Mouse (Mus musculus): Measurements from ENCODE around the gene Rint1. TPM values are rescaled to one million over a fixed set of nuclear protein-coding genes. Genes with fewer than 3 reads are reported as not detected.

Gene Rint1
- total and polyA plus RNA-seq, 3 experiments = 42.5 to 419 (median 48.8) TPM

GRCm38 (mm10) chr5:23864054-23864965 lies 76.8 kb downstream of the Rint1 start:
- Histone ChIP-seq H3K27me3 (ENCODE audit: control insufficient read depth in 1 of 2, insufficient read depth in 2 of 2, low read length in 2 of 2) (no peaks in the 10 kb centered on the region), H3K79me2 (ENCODE audit: control insufficient read depth, insufficient read depth, low read length, poor library complexity) (no peaks in the 10 kb centered on the region), H3K9ac (ENCODE audit: control insufficient read depth, low read depth, low read length, poor library complexity, severe bottlenecking) (no peak overlapping the region), H3K4me1 (ENCODE audit: control insufficient read depth in 1 of 2, insufficient read depth in 2 of 2, low read length in 2 of 2) (no peaks in the 10 kb centered on the region), H3K27ac (ENCODE audit: control insufficient read depth, low read depth, low read length) (no peak overlapping the region), H3K9me3 (replicated peaks; ENCODE audit: insufficient read depth, low read length) (no peaks in the 10 kb centered on the region), H3K4me3 (ENCODE audit: control insufficient read depth in 1 of 2, insufficient read depth in 1 of 2, low read depth in 2 of 2, low read length in 2 of 2) (no peak overlapping the region), H3K36me3 (ENCODE audit: control insufficient read depth in 1 of 2, insufficient read depth in 2 of 2, low read length in 2 of 2) (no peaks in the 10 kb centered on the region)
- peak; percentile 13 for DNase-seq (ENCODE audit: low read depth, low spot score)
- TF ChIP-seq POLR2A (IDR thresholded peaks at IDR 0.05; ENCODE audit: control insufficient read depth in 1 of 2, insufficient read depth in 1 of 2, low read depth in 1 of 2, low read length in 2 of 2, poor library complexity in 1 of 2) = no peak
- TF ChIP-seq GABPA (IDR thresholded peaks at IDR 0.05; ENCODE audit: low read depth, low read length) = no peak
- TF ChIP-seq ZC3H11A (IDR thresholded peaks at IDR 0.05; ENCODE audit: low read depth, low read length) = no peak
- no peak for TF ChIP-seq ZKSCAN1 (IDR thresholded peaks at IDR 0.05; ENCODE audit: low read depth, low read length)
- no peak for TF ChIP-seq POLR2AphosphoS5 (IDR thresholded peaks at IDR 0.05; ENCODE audit: borderline replicate concordance, low read depth, low read length)
- TF ChIP-seq E2F4 (IDR thresholded peaks at IDR 0.05; ENCODE audit: borderline replicate concordance, low read depth, low read length) = no peak
- no peak for TF ChIP-seq SIN3A (IDR thresholded peaks at IDR 0.05; ENCODE audit: low read length)
- no peak for TF ChIP-seq TBP (IDR thresholded peaks at IDR 0.05; ENCODE audit: low read depth, low read length)

GRCm38 (mm10) chr5:23865941-23866340 lies 78.4 kb downstream of the Rint1 start:
- H3K27me3 ChIP-seq (ENCODE audit: control insufficient read depth in 1 of 2, insufficient read depth in 2 of 2, low read length in 2 of 2) = peaks cover 0 to under 1% of the 10 kb centered on the region in 2 experiments; a peak in 2 of 4 replicates
- H3K27ac ChIP-seq (ENCODE audit: control insufficient read depth, low read depth, low read length) = no peak overlapping the region
- DNase-seq (ENCODE audit: low read depth, low spot score) = no peak
- no peaks in the 10 kb centered on the region for H3K4me1 ChIP-seq (ENCODE audit: control insufficient read depth in 1 of 2, insufficient read depth in 2 of 2, low read length in 2 of 2)
- no peaks in the 10 kb centered on the region for H3K79me2 ChIP-seq (ENCODE audit: control insufficient read depth, insufficient read depth, low read length, poor library complexity)
- H3K36me3 ChIP-seq (ENCODE audit: control insufficient read depth in 1 of 2, insufficient read depth in 2 of 2, low read length in 2 of 2) = no peaks in the 10 kb centered on the region
- H3K9ac ChIP-seq (ENCODE audit: control insufficient read depth, low read depth, low read length, poor library complexity, severe bottlenecking) = no peak overlapping the region
- no peak overlapping the region for H3K4me3 ChIP-seq (ENCODE audit: control insufficient read depth in 1 of 2, insufficient read depth in 1 of 2, low read depth in 2 of 2, low read length in 2 of 2)
- H3K9me3 ChIP-seq (replicated peaks; ENCODE audit: insufficient read depth, low read length) = no peaks in the 10 kb centered on the region
- no peak for TF ChIP-seq GABPA (IDR thresholded peaks at IDR 0.05; ENCODE audit: low read depth, low read length)
- TF ChIP-seq USF1 (IDR thresholded peaks at IDR 0.05; ENCODE audit: low read depth, low read length) = no peak
- TF ChIP-seq ELF1 (IDR thresholded peaks at IDR 0.05; ENCODE audit: low read depth, low read length) = no peak
- no peak for TF ChIP-seq SMC3 (IDR thresholded peaks at IDR 0.05; ENCODE audit: low read depth, low read length)
- TF ChIP-seq MAX (IDR thresholded peaks at IDR 0.05; ENCODE audit: low read length) = no peak
- TF ChIP-seq NELFE (IDR thresholded peaks at IDR 0.05; ENCODE audit: low read depth, low read length) = no peak
- TF ChIP-seq TCF12 (IDR thresholded peaks at IDR 0.05; ENCODE audit: low read depth, low read length) = no peak
- TF ChIP-seq KAT2A (conservative IDR thresholded peaks at IDR 0.05; ENCODE audit: low read depth, low read length) = no peak
- no peak for TF ChIP-seq BHLHE40 (IDR thresholded peaks at IDR 0.05; ENCODE audit: borderline replicate concordance, low read depth, low read length)
- no peak for TF ChIP-seq MYC (IDR thresholded peaks at IDR 0.05; ENCODE audit: low read depth, low read length)

Other genes starting within 250 kb of the Rint1 start
- 11.2 and 13.3 TPM in 2 replicates for gene Srpk2, start 103.1 kb upstream of the Rint1 start, total RNA-seq (2012; rRNA removed)
- 10 to 100 TPM; 16.9 to 41.7 TPM for gene Srpk2, start 103.1 kb upstream of the Rint1 start, polyA plus RNA-seq (2012; ENCODE audit: insufficient read depth in 1 of 2, insufficient read length in 2 of 2, low read depth in 1 of 2, low replicate concordance in 2 of 2, missing spikeins in 1 of 2)
- 80.6 and 95.8 TPM in 2 replicates for gene Pus7, start 4.0 kb upstream of the Rint1 start, total RNA-seq (2012; rRNA removed)
- 100 to 1,000 TPM in 1 of 2 experiments, not detected in 1; 142 TPM for gene Pus7, start 4.0 kb upstream of the Rint1 start, polyA plus RNA-seq (2012; ENCODE audit: insufficient read depth in 1 of 2, insufficient read length in 2 of 2, low read depth in 1 of 2, low replicate concordance in 2 of 2, missing spikeins in 1 of 2)
- gene Tomm7, start 56.5 kb downstream of the Rint1 start, total RNA-seq (2012; rRNA removed) = 239 and 264 TPM in 2 replicates
- 100 to 1,000 TPM in 1 of 2 experiments, not detected in 1; 194 TPM for gene Tomm7, start 56.5 kb downstream of the Rint1 start, polyA plus RNA-seq (2012; ENCODE audit: insufficient read depth in 1 of 2, insufficient read length in 2 of 2, low read depth in 1 of 2, low replicate concordance in 2 of 2, missing spikeins in 1 of 2)
- 30.0 and 30.4 TPM in 2 replicates for gene Fam126a, start 243.0 kb downstream of the Rint1 start, total RNA-seq (2012; rRNA removed)
- 10 to 100 TPM; 34.7 to 51.1 TPM for gene Fam126a, start 243.0 kb downstream of the Rint1 start, polyA plus RNA-seq (2012; ENCODE audit: insufficient read depth in 1 of 2, insufficient read length in 2 of 2, low read depth in 1 of 2, low replicate concordance in 2 of 2, missing spikeins in 1 of 2)